Mouse (Mus musculus) cerebellum, postnatal 14 days (tissue): ENCODE results near the gene Grk5.
A peak's percentile ranks its signal among the peaks of the same experiment; 100 is the strongest.

Source experiments
- DNase-seq, 2 experiments: peaks; one replicate each; pipeline ENCODE4 v3.0.0; 2021; ENCODE audit warnings: mixed read lengths in 2 of 2

The Grk5 gene

GRCm38 (mm10) chr19:60981391-60981790 lies 91.8 kb downstream of the Grk5 start:
- DNase-seq, result no peak

DNA sequence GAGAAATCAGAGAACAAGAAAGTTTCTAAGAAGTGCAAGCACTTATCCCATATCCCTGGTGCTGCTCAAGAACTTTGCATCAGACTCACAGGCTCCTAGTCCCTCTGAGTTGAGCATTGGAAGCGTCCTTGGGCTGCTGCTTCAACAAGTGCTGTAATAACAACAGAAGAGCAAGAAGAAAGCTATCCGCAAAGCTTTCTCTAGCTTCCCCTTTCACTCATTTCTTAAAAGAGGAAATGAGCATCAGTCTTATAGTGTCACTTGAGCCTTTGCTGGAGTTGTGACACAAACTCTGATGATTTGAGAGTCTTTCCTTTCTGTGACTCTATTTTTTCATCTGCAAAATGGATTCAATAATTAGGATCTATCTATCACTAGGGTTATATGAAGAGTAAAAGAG lies 92.3 kb downstream of the Grk5 start:
- no peak for DNase-seq

- DNase-seq, result no peak
These were observed 100.2 kb downstream of the Grk5 start for GRCm38 (mm10) chr19:60989766-60990165.

DNA sequence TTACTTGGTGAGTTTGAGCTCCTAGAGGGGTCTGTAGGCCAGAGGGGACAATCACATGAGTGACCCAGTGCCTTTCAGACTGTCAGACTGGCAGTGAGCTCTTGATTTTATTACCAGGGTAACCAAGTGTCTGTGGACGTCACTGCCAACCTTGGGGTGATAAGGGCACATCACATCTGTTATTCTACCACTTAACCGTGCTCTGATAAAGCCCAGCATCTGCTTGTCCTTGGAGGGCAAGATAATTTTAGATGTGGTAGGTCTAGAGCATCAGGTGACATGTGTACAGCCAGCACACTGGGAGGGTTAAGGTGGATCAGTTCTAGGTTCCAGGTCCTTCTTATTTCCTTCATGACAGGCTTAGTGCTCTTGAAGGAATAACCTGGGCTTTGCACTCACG lies 104.7 kb downstream of the Grk5 start:
- DNase-seq, result no peak

- no peak for DNase-seq
These were observed 105.3 kb downstream of the Grk5 start for GRCm38 (mm10) chr19:60994845-60995244.

- DNase-seq, result peak in 1 of 2 experiments; percentile 13
These were observed 108.2 kb downstream of the Grk5 start for GRCm38 (mm10) chr19:60997784-60998183.

GRCm38 (mm10) chr19:60999652-61000051 lies 110.1 kb downstream of the Grk5 start:
- DNase-seq, result no peak

- peak in 1 of 2 experiments; percentile 18 for DNase-seq
These were observed 111.4 kb downstream of the Grk5 start for GRCm38 (mm10) chr19:61000958-61001357.

GRCm38 (mm10) chr19:61009266-61009665 lies 119.7 kb downstream of the Grk5 start:
- no peak for DNase-seq

- no peak for DNase-seq
These were observed 128.1 kb downstream of the Grk5 start for GRCm38 (mm10) chr19:61017477-61018266.

GRCm38 (mm10) chr19:61021502-61021901 lies 132.0 kb downstream of the Grk5 start:
- DNase-seq, result peak in 1 of 2 experiments; percentile 13

- peak; percentile 16 to 18 for DNase-seq
These were observed 132.5 kb downstream of the Grk5 start for GRCm38 (mm10) chr19:61021939-61022566.

- DNase-seq, result no peak
These were observed 142.0 kb downstream of the Grk5 start for GRCm38 (mm10) chr19:61031570-61031969.

DNA sequence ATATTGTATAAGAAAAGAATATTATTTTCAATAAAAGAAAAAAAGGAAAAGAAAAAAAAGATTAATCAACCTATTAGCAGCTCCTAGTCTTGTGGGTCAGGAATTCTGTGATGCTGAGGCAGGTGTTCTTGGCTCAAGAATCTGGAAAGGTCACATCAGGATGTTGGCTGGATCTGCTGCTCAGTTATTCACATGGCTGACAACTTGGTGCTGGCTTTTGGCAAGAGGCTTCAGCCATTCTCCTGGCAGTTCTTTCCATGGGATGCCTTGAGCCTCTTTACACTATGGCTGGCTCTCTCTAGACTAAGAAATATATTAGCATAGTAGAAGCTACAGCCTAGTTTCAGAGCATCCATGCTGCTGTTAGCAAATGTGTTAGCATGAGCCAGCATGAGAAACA lies 149.6 kb downstream of the Grk5 start:
- no peak for DNase-seq

GRCm38 (mm10) chr19:61048646-61049045 lies 159.1 kb downstream of the Grk5 start:
- peak; percentile 50 to 54 for DNase-seq

DNA sequence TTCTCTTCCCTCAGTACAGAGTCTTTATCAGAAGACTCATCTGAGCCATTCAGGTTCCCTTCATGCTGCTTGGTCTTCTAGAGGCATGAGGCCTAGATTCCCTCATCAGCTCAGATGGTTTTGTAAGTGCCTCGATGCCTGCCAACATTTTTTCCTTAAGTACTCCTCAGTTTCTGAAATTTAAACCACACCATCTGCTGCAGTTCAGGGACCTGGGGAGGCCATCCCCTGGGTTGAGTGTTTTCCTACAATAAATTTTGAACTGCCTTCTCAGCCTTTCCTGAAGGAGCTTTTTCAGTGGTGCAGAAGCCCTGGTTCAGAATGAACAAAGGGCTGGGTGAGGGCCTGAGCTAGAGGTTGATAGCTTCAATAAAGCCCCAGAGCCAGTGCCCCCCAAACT lies 159.9 kb downstream of the Grk5 start:
- peak in 1 of 2 experiments; percentile 10 for DNase-seq

DNA sequence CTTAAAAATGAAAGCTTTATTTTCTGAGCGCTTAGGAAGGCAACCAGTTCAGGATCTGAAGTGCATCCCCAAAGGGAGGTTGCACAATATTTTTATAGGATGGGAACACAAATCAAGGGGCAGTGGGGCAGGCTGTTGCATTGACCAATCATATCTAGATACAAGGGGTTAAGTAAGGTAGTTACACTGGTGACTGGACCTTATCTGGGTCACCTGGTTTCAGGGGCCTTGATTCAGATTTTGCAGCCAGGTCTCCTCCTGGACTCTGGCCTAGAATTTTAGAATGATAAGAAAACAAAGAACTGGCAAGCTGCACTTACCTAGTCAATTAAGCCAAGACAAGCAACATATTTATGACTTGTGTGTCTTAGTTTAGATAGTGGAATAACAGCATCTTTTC lies 161.6 kb downstream of the Grk5 start:
- DNase-seq, result no peak

GRCm38 (mm10) chr19:61052008-61052407 lies 162.5 kb downstream of the Grk5 start:
- DNase-seq, result no peak

DNA sequence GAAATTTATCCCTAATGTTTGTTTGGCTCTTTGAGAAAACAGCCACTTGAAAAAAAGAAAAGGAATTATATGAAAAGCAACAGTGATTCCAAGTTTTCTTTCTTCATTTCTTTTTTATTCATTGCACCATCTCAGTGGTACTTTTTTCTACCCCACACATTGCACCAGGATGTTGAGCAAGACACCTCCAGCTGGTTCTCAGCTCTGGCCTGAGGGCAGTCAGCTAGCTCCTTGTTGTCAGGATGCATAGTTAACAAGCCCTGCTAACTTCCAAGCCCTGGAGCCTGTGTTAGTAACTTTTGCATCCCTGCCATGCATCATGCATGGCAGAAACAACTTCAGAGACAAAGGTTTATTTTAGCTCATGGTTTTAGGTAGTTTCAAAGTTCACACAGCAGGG lies 163.2 kb downstream of the Grk5 start:
- no peak for DNase-seq

DNA sequence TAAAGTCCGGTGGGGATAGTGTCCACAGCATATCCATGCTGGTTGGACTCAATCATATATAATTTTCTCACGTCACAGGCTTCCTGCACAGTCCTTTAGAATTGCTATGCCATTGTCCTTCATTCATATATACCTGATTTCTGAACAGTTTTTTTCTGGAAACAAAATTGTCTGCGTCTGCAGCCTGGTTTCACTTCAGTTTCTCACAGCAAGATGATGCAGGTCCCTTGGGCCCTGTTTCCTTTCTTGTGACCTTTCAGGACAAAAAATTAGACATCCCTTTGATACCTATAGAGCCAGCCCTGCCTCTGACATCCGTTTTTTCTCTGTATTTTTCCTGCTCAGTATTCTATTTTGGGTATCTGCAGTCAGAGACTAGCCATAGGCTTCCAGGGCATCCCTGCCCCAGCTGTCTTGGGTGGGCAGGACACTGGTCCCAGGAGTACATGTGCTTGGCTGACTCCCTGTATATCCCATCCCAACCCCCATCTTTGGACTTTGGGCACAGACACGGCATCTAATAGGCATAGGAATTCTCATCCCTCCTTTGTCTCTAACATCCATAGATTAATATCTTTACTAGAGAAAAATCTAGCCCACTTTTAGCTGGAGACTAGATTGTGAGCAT lies 167.3 kb downstream of the Grk5 start:
- no peak for DNase-seq

- DNase-seq, result no peak
These were observed 168.0 kb downstream of the Grk5 start for GRCm38 (mm10) chr19:61057581-61057980.

GRCm38 (mm10) chr19:61064386-61064785 lies 174.8 kb downstream of the Grk5 start:
- peak; percentile 39 to 47 for DNase-seq

DNA sequence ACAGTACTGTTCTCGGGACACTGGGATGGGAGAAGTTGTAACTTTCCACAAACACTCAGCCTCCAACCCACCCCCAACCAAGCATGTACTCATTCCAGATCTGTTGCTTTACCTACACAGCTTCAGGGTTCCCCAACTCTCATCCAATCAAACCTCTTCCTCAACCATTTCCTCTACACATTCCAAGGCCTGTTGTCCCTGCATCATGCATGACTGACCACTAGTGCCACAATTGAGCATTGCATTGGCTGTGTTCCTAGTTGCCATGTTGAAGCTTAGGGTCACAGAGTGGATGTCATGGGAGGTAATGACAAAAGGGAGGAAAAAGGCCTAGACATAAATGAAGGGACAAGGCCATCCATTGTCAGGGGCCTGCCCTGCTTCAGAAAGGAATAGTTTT lies 175.5 kb downstream of the Grk5 start:
- DNase-seq, result peak in 1 of 2 experiments; percentile 12

DNA sequence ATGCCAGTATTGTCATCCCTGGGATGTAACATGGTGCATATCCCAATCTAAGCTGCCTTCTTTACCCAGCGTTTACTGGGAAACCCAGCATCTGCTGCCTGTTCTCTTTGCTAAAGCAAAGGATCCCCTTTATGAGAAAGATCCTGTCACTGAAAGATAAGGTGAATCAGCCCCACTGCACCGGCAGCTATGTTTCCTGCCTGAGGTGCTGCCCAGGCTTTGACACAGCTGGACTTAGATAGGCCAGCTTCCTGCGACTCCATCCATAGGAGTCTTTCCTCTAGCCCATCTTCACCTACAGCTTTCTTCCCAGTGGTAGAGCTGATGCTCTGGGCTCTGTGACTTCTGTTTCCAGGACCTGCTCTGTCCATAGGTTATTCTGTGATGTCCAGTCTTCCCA lies 189.1 kb downstream of the Grk5 start:
- no peak for DNase-seq
